Mouse (Mus musculus) CH12.LX (cell line): ENCODE results near the gene Fgfr2. TPM values are rescaled to one million over a fixed set of nuclear protein-coding genes. Genes with fewer than 3 reads are reported as not detected.

Source experiments
- DNase-seq: peaks from one replicate; pipeline ENCODE4 v3.0.0-alpha.2; 2013; ENCODE audit errors: extremely low read depth
- H3K27ac ChIP-seq: 2 replicates; pipeline ENCODE4 v1.5.1; 2012; ENCODE audit warnings: low read depth, mild to moderate bottlenecking, control low read depth, moderate library complexity; ENCODE audit not compliant: insufficient read depth
- H3K27me3 ChIP-seq: replicated peaks from 2 replicates; pipeline ENCODE3; 2012; ENCODE audit warnings: inconsistent platforms
- H3K36me3 ChIP-seq, 2 experiments: replicated peaks in 1 of 2; 2 replicates each; pipeline versions ENCODE3 to v1.6.1; 2012; ENCODE audit warnings: inconsistent platforms in 1 of 2, low read length in 1 of 2, mild to moderate bottlenecking in 1 of 2, mixed read lengths in 1 of 2, moderate library complexity in 1 of 2; ENCODE audit not compliant: control insufficient read depth in 1 of 2, insufficient read depth in 1 of 2
- H3K4me1 ChIP-seq, 2 experiments: 2 replicates each; pipeline ENCODE4 v1.6.1; 2012; ENCODE audit warnings: inconsistent platforms in 1 of 2, moderate library complexity in 1 of 2; ENCODE audit not compliant: insufficient read depth in 2 of 2, control insufficient read depth in 1 of 2
- H3K4me2 ChIP-seq: 2 replicates; pipeline ENCODE4 v1.6.1; 2012; ENCODE audit warnings: low read depth, mild to moderate bottlenecking, control low read depth; ENCODE audit not compliant: poor library complexity, insufficient read depth, severe bottlenecking
- H3K4me3 ChIP-seq, 3 experiments: fragments of 150-350 bp in 1 of 3; sonication (generic) in 1 of 3; replicated peaks in 1 of 3; 2 replicates each; pipeline versions ENCODE3 to v1.5.1; 2011 to 2012; ENCODE audit warnings: low read depth in 2 of 3, low read length in 2 of 3, mild to moderate bottlenecking in 2 of 3, moderate library complexity in 2 of 3, control low read depth in 1 of 3, improper control_type of control experiment in 1 of 3, inconsistent platforms in 1 of 3, mixed read lengths in 1 of 3; ENCODE audit not compliant: poor library complexity in 1 of 3
- H3K79me2 ChIP-seq: replicated peaks from 2 replicates; pipeline ENCODE4 v1.6.1; 2012; ENCODE audit warnings: mild to moderate bottlenecking, moderate library complexity; ENCODE audit not compliant: control insufficient read depth, poor library complexity, insufficient read depth, severe bottlenecking; ENCODE audit errors: extremely low read depth
- H3K9ac ChIP-seq: 2 replicates; pipeline ENCODE4 v1.6.1; 2012; ENCODE audit warnings: low read depth, mild to moderate bottlenecking, control low read depth, moderate library complexity; ENCODE audit not compliant: insufficient read depth
- H3K9me3 ChIP-seq: replicated peaks from 2 replicates; pipeline ENCODE3; 2012; ENCODE audit warnings: low read length, inconsistent platforms, mixed read lengths
- BHLHE40 ChIP-seq: IDR thresholded peaks from 2 replicates; pipeline ENCODE4 v1.6.1; 2011; ENCODE audit warnings: mild to moderate bottlenecking, low read depth, low read length, improper control_type of control experiment
- CHD1 ChIP-seq: IDR thresholded peaks from 2 replicates; pipeline ENCODE4 v1.6.1; 2012; ENCODE audit warnings: low read depth, low read length, improper control_type of control experiment, inconsistent platforms
- CHD2 ChIP-seq: IDR thresholded peaks from 2 replicates; pipeline ENCODE4 v1.6.1; 2011; ENCODE audit warnings: low read length, improper control_type of control experiment
- CTCF ChIP-seq, 2 experiments: IDR thresholded peaks in 1 of 2; conservative IDR thresholded peaks in 1 of 2; 2 replicates each; pipeline ENCODE4 v1.5.1; 2011 to 2012; ENCODE audit warnings: low read depth in 2 of 2, low read length in 2 of 2, improper control_type of control experiment in 1 of 2, inconsistent platforms in 1 of 2, mild to moderate bottlenecking in 1 of 2, moderate library complexity in 1 of 2
- E2F4 ChIP-seq: IDR thresholded peaks from 2 replicates; pipeline ENCODE4 v1.6.1; 2011; ENCODE audit warnings: low read depth, low read length, improper control_type of control experiment; ENCODE audit not compliant: insufficient replicate concordance
- ELF1 ChIP-seq: IDR thresholded peaks from 2 replicates; pipeline ENCODE4 v1.6.1; 2014; ENCODE audit warnings: low read depth, mild to moderate bottlenecking, inconsistent platforms, low read length, improper control_type of control experiment
- EP300 ChIP-seq: IDR thresholded peaks from 2 replicates; pipeline ENCODE4 v1.6.1; 2011; ENCODE audit warnings: low read length, improper control_type of control experiment
- ETS1 ChIP-seq: conservative IDR thresholded peaks from 2 replicates; pipeline ENCODE4 v1.6.1; 2012; ENCODE audit warnings: low read depth, mild to moderate bottlenecking, inconsistent platforms, low read length, improper control_type of control experiment, moderate library complexity
- HCFC1 ChIP-seq: IDR thresholded peaks from 2 replicates; pipeline ENCODE4 v1.6.1; 2012; ENCODE audit warnings: low read depth, mild to moderate bottlenecking, inconsistent platforms, low read length, improper control_type of control experiment
- IRF4 ChIP-seq: IDR thresholded peaks from 2 replicates; pipeline ENCODE4 v1.6.1; 2014; ENCODE audit warnings: low read depth, mild to moderate bottlenecking, inconsistent platforms, low read length, improper control_type of control experiment
- JUND ChIP-seq: conservative IDR thresholded peaks from 2 replicates; pipeline ENCODE4 v1.6.1; 2011; ENCODE audit warnings: low read depth, low read length, improper control_type of control experiment
- KAT2A ChIP-seq: IDR thresholded peaks from 2 replicates; pipeline ENCODE4 v1.6.1; 2012; ENCODE audit warnings: low read length, improper control_type of control experiment, inconsistent platforms; ENCODE audit not compliant: insufficient replicate concordance
- MAFK ChIP-seq: IDR thresholded peaks from 2 replicates; pipeline ENCODE4 v1.6.1; 2011; ENCODE audit warnings: low read length, improper control_type of control experiment; ENCODE audit not compliant: insufficient replicate concordance
- MAX ChIP-seq: IDR thresholded peaks from 2 replicates; pipeline ENCODE4 v1.6.1; 2011; ENCODE audit warnings: low read length, improper control_type of control experiment
- MEF2A ChIP-seq: IDR thresholded peaks from 2 replicates; pipeline ENCODE4 v1.6.1; 2014; ENCODE audit warnings: low read depth, mild to moderate bottlenecking, inconsistent platforms, low read length, improper control_type of control experiment, borderline replicate concordance
- MXI1 ChIP-seq: IDR thresholded peaks from 2 replicates; pipeline ENCODE4 v1.6.1; 2011; ENCODE audit warnings: mild to moderate bottlenecking, low read depth, low read length, improper control_type of control experiment
- MYC ChIP-seq: IDR thresholded peaks from 2 replicates; pipeline ENCODE4 v1.6.1; 2011; ENCODE audit warnings: low read depth, mild to moderate bottlenecking, improper control_type of control experiment, low read length
- NELFE ChIP-seq: IDR thresholded peaks from 2 replicates; pipeline ENCODE4 v1.6.1; 2011; ENCODE audit warnings: low read depth, low read length, improper control_type of control experiment
- NRF1 ChIP-seq: IDR thresholded peaks from 2 replicates; pipeline ENCODE4 v1.6.1; 2014; ENCODE audit warnings: low read depth, mild to moderate bottlenecking, inconsistent platforms, low read length, improper control_type of control experiment, moderate library complexity
- PAX5 ChIP-seq: IDR thresholded peaks from 2 replicates; pipeline ENCODE4 v1.6.1; 2012; ENCODE audit warnings: low read length, inconsistent platforms, mixed read lengths
- POLR2A ChIP-seq: IDR thresholded peaks from 2 replicates; pipeline ENCODE4 v1.6.1; 2011; ENCODE audit warnings: low read depth, mild to moderate bottlenecking, improper control_type of control experiment, low read length
- POLR2AphosphoS2 ChIP-seq: IDR thresholded peaks from 2 replicates; pipeline ENCODE4 v1.6.1; 2011; ENCODE audit warnings: low read depth, low read length, improper control_type of control experiment
- SMC3 ChIP-seq: IDR thresholded peaks from 2 replicates; pipeline ENCODE4 v1.6.1; 2011; ENCODE audit warnings: low read depth, low read length, improper control_type of control experiment
- TBP ChIP-seq: conservative IDR thresholded peaks from 2 replicates; pipeline ENCODE4 v1.6.1; 2011; ENCODE audit warnings: low read depth, low read length, improper control_type of control experiment
- UBTF ChIP-seq: IDR thresholded peaks from 2 replicates; pipeline ENCODE4 v1.6.1; 2012; ENCODE audit warnings: low read depth, mild to moderate bottlenecking, inconsistent platforms, low read length, improper control_type of control experiment, moderate library complexity
- USF1 ChIP-seq: IDR thresholded peaks from 2 replicates; pipeline ENCODE4 v1.6.1; 2014; ENCODE audit warnings: low read depth, mild to moderate bottlenecking, inconsistent platforms, low read length, improper control_type of control experiment
- ZC3H11A ChIP-seq: IDR thresholded peaks from 2 replicates; pipeline ENCODE4 v1.6.1; 2012; ENCODE audit warnings: low read depth, mild to moderate bottlenecking, inconsistent platforms, low read length, improper control_type of control experiment
- dilution Hi-C: fragments of 300-500 bp; cut with MboI; formaldehyde crosslinking; loops from 2 replicates; pipeline ENCODE4 v1.14.3; 2020; ENCODE audit warnings: low sequenced_read_pairs; ENCODE audit not compliant: extremely low pct_unique_long_range_greater_than_20kb, extremely low pct_ligation_motif_present
- in situ Hi-C: fragments of 300-500 bp; cut with MboI; formaldehyde crosslinking; loops from 3 replicates; pipeline ENCODE4 v1.14.3; 2019; ENCODE audit warnings: low sequenced_read_pairs, low pct_ligation_motif_present, low pct_unique_long_range_greater_than_20kb, mixed read lengths
- polyA plus RNA-seq: library from polyadenylated mRNA; unstranded; fragments of >175 nt; gene quantifications from 2 replicates; pipeline ENCODE4 v1.2.1, GENCODE M21; 2012; ENCODE audit warnings: low read depth; ENCODE audit not compliant: insufficient read length
- total RNA-seq, 2 experiments: library from RNA; depleted of rRNA; stranded (reverse); fragments of 300-350 nt in 1 of 2; fragments of >200 nt in 1 of 2; gene quantifications; 2 replicates each; pipeline ENCODE4 v1.2.3; 2012 to 2014

The Fgfr2 gene
- total and polyA plus RNA-seq, 3 experiments, result not detected

DNA sequence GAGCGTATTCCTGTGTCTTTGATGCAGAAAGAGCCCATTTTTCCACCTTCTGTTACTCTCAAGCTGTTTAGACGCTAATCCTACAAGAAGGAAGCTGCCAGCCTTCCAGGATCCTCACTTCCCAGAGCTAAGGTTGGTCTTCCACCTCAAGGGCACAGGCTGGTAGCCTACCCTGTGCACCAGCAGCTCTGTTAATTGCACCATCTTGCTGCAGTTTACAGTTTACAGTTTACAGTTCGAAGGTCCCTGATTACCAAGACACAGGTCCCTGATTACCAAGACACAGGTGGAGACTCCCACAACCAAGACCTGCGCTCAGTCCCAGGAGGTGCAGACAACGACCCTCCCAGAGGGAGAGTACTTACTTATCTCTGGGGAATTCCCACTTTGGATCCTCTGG lies 2938.3 kb downstream of the Fgfr2 start:
- Histone ChIP-seq H3K9ac (no peak overlapping the region), H3K27ac (no peak overlapping the region), H3K27me3 (peaks cover 58% of the 10 kb centered on the region), H3K79me2 (no peaks in the 10 kb centered on the region), H3K36me3 (no peaks in the 10 kb centered on the region), H3K9me3 (no peaks in the 10 kb centered on the region), H3K4me1 (no peaks in the 10 kb centered on the region), H3K4me3 (no peak overlapping the region), H3K4me2 (no peak overlapping the region)
- in situ Hi-C loops (no loop called here), dilution Hi-C loops (no loop called here)
- TF ChIP-seq PAX5 (no peak), ZC3H11A (no peak), ELF1 (no peak), MAFK (no peak), BHLHE40 (no peak), UBTF (no peak), E2F4 (no peak), NELFE (no peak), MXI1 (no peak), MYC (no peak), CHD1 (no peak), CTCF (conservative IDR thresholded peaks at IDR 0.05 in 1 of 2, IDR thresholded peaks at IDR 0.05 in 1 of 2; ENCODE audit: low read depth in 2 of 2, low read length in 2 of 2) (no peak), HCFC1 (no peak), USF1 (no peak), POLR2A (no peak), ETS1 (no peak), MEF2A (no peak)
- DNase-seq, result no peak

DNA sequence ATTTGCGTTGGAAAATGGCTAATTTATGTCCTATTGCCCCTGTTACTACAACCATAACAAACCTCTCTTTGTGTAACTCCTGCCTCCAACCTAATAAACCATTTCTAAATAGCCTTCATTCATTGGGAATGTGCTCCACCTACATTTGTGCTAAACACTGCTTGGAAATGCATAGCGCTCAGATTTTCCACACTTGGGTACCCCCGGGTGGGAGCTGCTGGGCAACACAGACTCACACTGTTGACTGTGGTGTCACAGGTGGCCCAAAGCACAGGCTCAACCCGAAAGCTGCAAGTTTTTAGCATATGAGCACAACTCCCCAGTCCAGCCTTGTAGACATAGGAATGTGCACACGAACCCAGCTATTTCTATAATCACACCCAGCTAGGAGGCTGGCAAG lies 2939.2 kb downstream of the Fgfr2 start:
- no peak for DNase-seq
- H3K9ac ChIP-seq, result no peak overlapping the region
- no peaks in the 10 kb centered on the region for H3K9me3 ChIP-seq
- no peaks in the 10 kb centered on the region for H3K79me2 ChIP-seq
- no peak overlapping the region for H3K27ac ChIP-seq
- peaks cover 53% of the 10 kb centered on the region for H3K27me3 ChIP-seq
- TF ChIP-seq ZC3H11A, result no peak
- no peak for TF ChIP-seq NRF1
- no peak for TF ChIP-seq IRF4
- no peak for TF ChIP-seq KAT2A
- no peak for TF ChIP-seq BHLHE40
- no peak for TF ChIP-seq UBTF
- TF ChIP-seq CHD2, result no peak
- TF ChIP-seq EP300, result no peak
- no peak for TF ChIP-seq SMC3
- no peak for TF ChIP-seq JUND
- no peak for TF ChIP-seq ETS1
- TF ChIP-seq MAX, result no peak
- no peak for TF ChIP-seq CTCF (conservative IDR thresholded peaks at IDR 0.05 in 1 of 2, IDR thresholded peaks at IDR 0.05 in 1 of 2; ENCODE audit: low read depth in 2 of 2, low read length in 2 of 2)
- TF ChIP-seq USF1, result no peak
- no peak for TF ChIP-seq CHD1
- TF ChIP-seq POLR2AphosphoS2, result no peak
- no peak for TF ChIP-seq MYC
- TF ChIP-seq TBP, result no peak
- no peak for TF ChIP-seq POLR2A
- in situ Hi-C loops, result no loop called here
- dilution Hi-C loops, result no loop called here
- no peaks in the 10 kb centered on the region for H3K36me3 ChIP-seq
- H3K4me2 ChIP-seq, result no peak overlapping the region
- no peaks in the 10 kb centered on the region for H3K4me1 ChIP-seq
- H3K4me3 ChIP-seq, result no peak overlapping the region
